In genomic region chr9:55544861-55545555, GRCm38 (mm10) we compare ENCODE assay signal across 9 mouse cellular contexts. TPM values are rescaled to one million over a fixed set of nuclear protein-coding genes. Genes with fewer than 3 reads are reported as not detected.
A peak's percentile ranks its signal among the peaks of the same experiment; 100 is the strongest.
DNase-seq lines count a peak whose midpoint lies in the region; ATAC-seq lines count a peak whose summit lies in the region.
"Had no signal": no experiment of that assay in that cellular context is flagged by ENCODE, and none has a peak within 500 bp of the region (broad histone marks: within the 10 kb centered on the region; RNA-seq: fewer than 3 reads in every experiment).

No protein-coding gene starts in this region.

- peak overlapping the region; percentile 44 for H3K4me3 ChIP-seq in heart, embryonic 13.5 days
- peak overlapping the region; percentile 31; the same call in 1 of the 2 replicates for H3K4me3 ChIP-seq in neural tube, embryonic 14.5 days (ENCODE audit: low read depth, low read length)

- WGBS in heart, embryonic 13.5 days = 2% methylated on average over 30 of the region's 30 CpGs
- under 1% methylated on average over 30 of the region's 30 CpGs for whole genome bisulfite sequencing in neural tube, embryonic 14.5 days

- peaks cover 61% of the 10 kb centered on the region for H3K4me1 ChIP-seq in heart, embryonic 13.5 days
- H3K4me1 ChIP-seq in neural tube, embryonic 14.5 days (ENCODE audit: control insufficient read depth, insufficient read depth, low read length) = peaks cover 10% of the 10 kb centered on the region

- H3K9me3 ChIP-seq in heart, embryonic 13.5 days = no peaks in the 10 kb centered on the region
- H3K9me3 ChIP-seq in neural tube, embryonic 14.5 days (ENCODE audit: control insufficient read depth, low read length) = no peaks in the 10 kb centered on the region

- peak; percentile 36 for DNase-seq in gastrocnemius, postnatal 10 days
- DNase-seq in gastrocnemius, postnatal 25 days = no peak
- DNase-seq in urinary bladder, adult 2 months (ENCODE audit: low spot score) = peak; percentile 37
- DNase-seq in urinary bladder, postnatal 10 days (ENCODE audit: low spot score) = no peak
- peak; percentile 18 to 42 for DNase-seq in kidney, postnatal 25 days
- DNase-seq in c-Kit-positive CD71-positive TER-119-positive erythroid progenitor cells, embryonic 14.5 days (ENCODE audit: low spot score) = no peak

- no peak overlapping the region for H3K27ac ChIP-seq in heart, embryonic 13.5 days (replicated peaks)
- no peak overlapping the region for H3K27ac ChIP-seq in neural tube, embryonic 14.5 days (ENCODE audit: low read depth, low read length)

- no peak for ATAC-seq in heart, embryonic 13.5 days (ENCODE audit: extremely low read depth, insufficient number of reproducible peaks, low FRiP score, low TSS enrichment)
- ATAC-seq in neural tube, embryonic 14.5 days (ENCODE audit: low read depth) = no peak

- H3K27me3 ChIP-seq in heart, embryonic 13.5 days (replicated peaks) = peaks cover 100% of the 10 kb centered on the region
- peaks cover 54% of the 10 kb centered on the region for H3K27me3 ChIP-seq in neural tube, embryonic 14.5 days (ENCODE audit: control insufficient read depth, insufficient read depth, low read length)

- no peak overlapping the region for H3K9ac ChIP-seq in heart, embryonic 13.5 days
- 0 out of 2 replicates have a peak overlapping the region, but pooled peaks have one; percentile 2 for H3K9ac ChIP-seq in neural tube, embryonic 14.5 days (replicated peaks; ENCODE audit: low read depth, low read length)

- H3K36me3 ChIP-seq in heart, embryonic 13.5 days = no peaks in the 10 kb centered on the region
- no peaks in the 10 kb centered on the region for H3K36me3 ChIP-seq in neural tube, embryonic 14.5 days (ENCODE audit: control insufficient read depth, insufficient read depth, low read length)

- H3K4me2 ChIP-seq in heart, embryonic 13.5 days = peak overlapping the region; percentile 63
- peak overlapping the region; percentile 29; the same call in 1 of the 2 replicates for H3K4me2 ChIP-seq in neural tube, embryonic 14.5 days (ENCODE audit: low read depth, low read length)

RNA-seq across cellular contexts. Expression of gene Isl2, which starts 6.5 kb away (rescaled TPM):
- not detected for total RNA-seq in gastrocnemius, postnatal 10 days (2021)
- not detected for total RNA-seq in gastrocnemius, postnatal 25 days (2021)
- 0.32 and 0.37 TPM in 2 replicates for polyA plus RNA-seq in urinary bladder, adult 2 months (2012; rRNA removed)
- polyA plus RNA-seq in heart, embryonic 13.5 days (2015; fragmentation: Nextera tagmentation; extraction: Ambion mirVana) = 0.17 and 0.74 TPM in 2 replicates
- polyA plus RNA-seq in neural tube, embryonic 14.5 days (2014; fragmentation: Nextera tagmentation; extraction: Ambion mirVana) = 4.2 and 31.9 TPM in 2 replicates
- total RNA-seq: neutrophil, adult 5-6 weeks had no signal

RNA-seq across cellular contexts. Expression of gene Etfa, which starts 33.0 kb away (rescaled TPM):
- total RNA-seq in gastrocnemius, postnatal 10 days (2021) = 100 to 1,000 TPM; 216 to 261 TPM
- total RNA-seq in gastrocnemius, postnatal 25 days (2021) = 100 to 1,000 TPM; 245 to 247 TPM
- 93.4 and 107 TPM in 2 replicates for polyA plus RNA-seq in urinary bladder, adult 2 months (2012; rRNA removed)
- 286 and 325 TPM in 2 replicates for polyA plus RNA-seq in heart, embryonic 13.5 days (2015; fragmentation: Nextera tagmentation; extraction: Ambion mirVana)
- polyA plus RNA-seq in neural tube, embryonic 14.5 days (2014; fragmentation: Nextera tagmentation; extraction: Ambion mirVana) = 83.7 and 103 TPM in 2 replicates

Comparison
In these comparisons a context has a peak if more than half of its experiments do, and no peak if none do; other contexts are left out.
1. DNase-seq: peak in gastrocnemius, postnatal 10 days (single experiment), urinary bladder, adult 2 months (single experiment) and kidney, postnatal 25 days (2 of 2); none in gastrocnemius, postnatal 25 days (single experiment), urinary bladder, postnatal 10 days (single experiment) and c-Kit-positive CD71-positive TER-119-positive erythroid progenitor cells, embryonic 14.5 days (single experiment).